Comparison of ENCODE assay signal across 14 mouse cellular contexts in the genomic region with DNA sequence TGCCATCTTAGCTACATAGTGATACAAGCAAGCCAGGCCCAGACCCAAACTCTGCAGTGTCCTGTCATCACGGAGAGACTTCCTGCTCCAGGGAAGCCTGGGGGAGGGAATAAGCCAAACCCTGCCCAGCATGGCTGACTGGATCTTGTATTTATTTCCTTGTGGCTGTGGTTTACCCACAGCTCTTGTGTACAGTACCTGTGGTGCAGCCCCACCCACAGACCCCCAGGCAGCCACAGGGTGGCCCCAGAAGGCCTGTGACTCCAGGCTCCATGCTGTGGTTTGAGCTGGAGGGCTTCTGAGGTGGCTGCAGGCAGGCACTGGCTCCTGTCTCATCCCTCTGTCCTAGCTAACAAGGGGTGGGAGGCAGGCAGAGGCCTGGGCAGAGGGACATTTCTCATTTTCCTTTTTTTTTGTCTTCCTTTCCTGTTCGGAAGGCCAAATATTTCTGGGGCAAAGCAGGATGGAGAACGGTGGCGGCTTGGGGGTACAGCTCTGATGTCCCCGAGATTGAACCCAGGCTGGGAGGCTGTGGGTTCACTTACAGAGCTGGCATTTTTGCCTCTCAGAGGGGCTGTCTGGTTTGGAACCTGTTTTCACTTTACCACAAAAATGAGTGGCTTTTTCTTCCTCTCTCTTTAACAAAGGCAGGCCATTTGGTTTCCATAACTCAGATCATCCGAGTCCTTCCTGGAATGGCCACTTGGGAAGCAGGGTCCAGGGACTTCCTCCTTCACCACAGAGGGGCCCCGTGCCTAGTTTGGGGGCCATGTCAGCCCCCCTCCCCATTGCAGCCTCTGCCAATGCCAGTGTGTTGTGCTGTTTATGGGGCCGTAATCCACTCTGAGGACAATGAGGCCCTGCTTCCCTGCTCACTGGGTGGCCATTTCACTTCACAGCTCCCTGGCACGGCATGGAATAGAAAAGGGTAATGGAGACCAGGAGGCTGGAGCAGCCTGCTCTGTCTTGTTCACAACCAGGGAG.
DNase-seq lines count a peak whose midpoint lies in the region; ATAC-seq and TF ChIP-seq lines count a peak whose summit lies in the region.
"Had no signal": no experiment of that assay in that cellular context is flagged by ENCODE, and none has a peak within 500 bp of the region (broad histone marks: within the 10 kb centered on the region; RNA-seq: fewer than 3 reads in every experiment).

No protein-coding gene starts in this region.

- no peak for TF ChIP-seq CTCF in stomach, postnatal 0 days (IDR thresholded peaks at IDR 0.05; ENCODE audit: low read depth)

- H3K27me3 ChIP-seq in neural tube, embryonic 13.5 days = no peaks in the 10 kb centered on the region
- no peaks in the 10 kb centered on the region for H3K27me3 ChIP-seq in embryonic facial prominence, embryonic 15.5 days
- H3K27me3 ChIP-seq in stomach, postnatal 0 days (ENCODE audit: control insufficient read depth, insufficient read depth, low read length) = no peaks in the 10 kb centered on the region
- H3K27me3 ChIP-seq: intestine, embryonic 15.5 days; stomach, embryonic 15.5 days had no signal

- peaks cover 3% of the 10 kb centered on the region; the same call in 1 of the 2 replicates for H3K36me3 ChIP-seq in neural tube, embryonic 13.5 days
- peaks cover 25% of the 10 kb centered on the region for H3K36me3 ChIP-seq in embryonic facial prominence, embryonic 15.5 days
- 0 out of 2 replicates have a peak, but pooled peaks cover 2% of the 10 kb centered on the region for H3K36me3 ChIP-seq in stomach, postnatal 0 days (ENCODE audit: control insufficient read depth, insufficient read depth, low read length)
- H3K36me3 ChIP-seq: intestine, embryonic 15.5 days had no signal

- H3K27ac ChIP-seq in neural tube, embryonic 13.5 days (replicated peaks) = no peak overlapping the region
- peak overlapping the region; percentile 72 for H3K27ac ChIP-seq in embryonic facial prominence, embryonic 15.5 days (replicated peaks)
- no peak overlapping the region for H3K27ac ChIP-seq in stomach, postnatal 0 days (replicated peaks)
- H3K27ac ChIP-seq: intestine, embryonic 15.5 days; macrophage; stomach, embryonic 15.5 days had no signal

- H3K4me3 ChIP-seq in neural tube, embryonic 13.5 days = no peak overlapping the region
- H3K4me3 ChIP-seq in embryonic facial prominence, embryonic 15.5 days (replicated peaks) = no peak overlapping the region
- no peak overlapping the region for H3K4me3 ChIP-seq in stomach, postnatal 0 days (ENCODE audit: low read depth, low read length)
- H3K4me3 ChIP-seq: intestine, embryonic 15.5 days; stomach, embryonic 15.5 days had no signal

- DNase-seq in embryo, embryonic 11 days = peak; percentile 12
- no peak for DNase-seq in embryo, embryonic 9.5 days (ENCODE audit: extremely low spot score)
- DNase-seq in neural tube, embryonic 10.5 days (ENCODE audit: extremely low spot score, low spot score) = no peak
- DNase-seq in stomach, postnatal 0 days (ENCODE audit: low spot score) = no peak
- no peak for DNase-seq in right cerebral cortex, adult 2 months (ENCODE audit: low spot score in 2 of 2)
- no peak for DNase-seq in kidney, adult 8-10 months
- DNase-seq: cerebellum, adult 11 months; kidney, postnatal 4 days; liver, postnatal 0 days had no signal

- WGBS in neural tube, embryonic 13.5 days = 52% methylated on average over 9 of the region's 9 CpGs
- 39% methylated on average over 9 of the region's 9 CpGs for WGBS in embryonic facial prominence, embryonic 15.5 days
- 83% methylated on average over 9 of the region's 9 CpGs for WGBS in stomach, postnatal 0 days

- H3K9me3 ChIP-seq in neural tube, embryonic 13.5 days = no peaks in the 10 kb centered on the region
- no peaks in the 10 kb centered on the region for H3K9me3 ChIP-seq in embryonic facial prominence, embryonic 15.5 days (replicated peaks)
- H3K9me3 ChIP-seq in stomach, postnatal 0 days (ENCODE audit: control insufficient read depth, low read length) = no peaks in the 10 kb centered on the region
- H3K9me3 ChIP-seq: intestine, embryonic 15.5 days; stomach, embryonic 15.5 days had no signal

- H3K9ac ChIP-seq in neural tube, embryonic 13.5 days = no peak overlapping the region
- H3K9ac ChIP-seq in embryonic facial prominence, embryonic 15.5 days = no peak overlapping the region
- H3K9ac ChIP-seq in stomach, postnatal 0 days (ENCODE audit: low read length) = no peak overlapping the region; the same call in 1 of the 2 replicates
- H3K9ac ChIP-seq: intestine, embryonic 15.5 days; liver, postnatal 0 days; stomach, embryonic 15.5 days had no signal

- H3K4me1 ChIP-seq in neural tube, embryonic 13.5 days (replicated peaks) = peaks cover 3% of the 10 kb centered on the region
- H3K4me1 ChIP-seq in embryonic facial prominence, embryonic 15.5 days = peaks cover 33% of the 10 kb centered on the region
- H3K4me1 ChIP-seq in stomach, postnatal 0 days (replicated peaks; ENCODE audit: control insufficient read depth, insufficient read depth) = peaks cover 3% of the 10 kb centered on the region; the same call in 1 of the 2 replicates
- H3K4me1 ChIP-seq: intestine, embryonic 15.5 days had no signal

- no peak overlapping the region for H3K4me2 ChIP-seq in neural tube, embryonic 13.5 days
- H3K4me2 ChIP-seq in embryonic facial prominence, embryonic 15.5 days (replicated peaks) = no peak overlapping the region
- H3K4me2 ChIP-seq in stomach, postnatal 0 days (replicated peaks; ENCODE audit: low read depth) = no peak overlapping the region
- H3K4me2 ChIP-seq: intestine, embryonic 15.5 days; stomach, embryonic 15.5 days had no signal

- TF ChIP-seq EP300 in stomach, postnatal 0 days (optimal IDR thresholded peaks at IDR 0.05) = no peak

- ATAC-seq in neural tube, embryonic 13.5 days (ENCODE audit: low read depth) = 0 out of 2 replicates have a peak, but pooled peaks have one; percentile 67
- peak; percentile 55 for ATAC-seq in embryonic facial prominence, embryonic 15.5 days (ENCODE audit: insufficient number of reproducible peaks, low FRiP score, low TSS enrichment, low read depth)
- 0 out of 2 replicates have a peak, but pooled peaks have one; percentile 35 for ATAC-seq in stomach, postnatal 0 days (ENCODE audit: low FRiP score, low TSS enrichment)
- ATAC-seq: intestine, embryonic 15.5 days; liver, postnatal 0 days had no signal
